In the genomic region with DNA sequence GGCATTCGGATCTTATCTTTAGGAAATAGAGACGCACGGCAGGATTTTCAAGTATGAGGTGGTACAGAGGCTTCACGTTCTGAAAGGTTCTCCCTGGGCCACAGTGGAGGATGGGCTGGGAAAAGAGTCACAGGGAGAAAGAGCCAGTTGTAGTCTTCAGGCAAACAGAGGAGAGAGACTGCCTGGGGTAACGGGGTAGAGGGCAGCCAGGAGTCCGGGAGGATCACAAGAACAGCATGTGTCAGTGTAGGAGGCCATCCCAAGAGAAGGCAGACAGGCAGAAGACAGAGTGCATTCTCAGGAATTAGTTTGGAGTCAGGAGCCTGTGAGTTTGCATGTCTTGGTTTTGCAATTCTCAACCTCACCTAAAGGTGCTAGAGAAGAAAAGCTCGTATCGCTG, we compare ENCODE assay signal across 16 mouse cellular contexts.
"Had no signal": no experiment of that assay in that cellular context is flagged by ENCODE, and none has a peak within 500 bp of the region (broad histone marks: within the 10 kb centered on the region; RNA-seq: fewer than 3 reads in every experiment).

No protein-coding gene starts in this region.

- H3K27me3 ChIP-seq: liver, embryonic 15.5 days; lung, embryonic 15.5 days; megakaryocyte, embryonic 14.5 days had no signal

- DNase-seq: kidney, adult 18-20 months; layer of hippocampus, postnatal 36 days; lung, adult 18-20 months; lung, postnatal 10 days; lung, postnatal 36 days; midbrain, embryonic 14.5 days; thymus, adult 2 months; thymus, postnatal 14 days; thymus, postnatal 4 days had no signal

- H3K27ac ChIP-seq: left cerebral cortex, adult 2 months; liver, embryonic 15.5 days; lung, embryonic 15.5 days; midbrain, embryonic 10.5 days; stomach, postnatal 0 days had no signal

- H3K4me3 ChIP-seq: left cerebral cortex, adult 2 months; liver, embryonic 15.5 days; lung, embryonic 15.5 days; megakaryocyte, embryonic 14.5 days; midbrain, embryonic 10.5 days had no signal

- H3K9me3 ChIP-seq: liver, embryonic 15.5 days; lung, embryonic 15.5 days had no signal

- H3K36me3 ChIP-seq: liver, embryonic 15.5 days; lung, embryonic 15.5 days; midbrain, embryonic 10.5 days had no signal

- H3K9ac ChIP-seq: liver, embryonic 15.5 days; lung, embryonic 15.5 days had no signal

- H3K4me2 ChIP-seq: liver, embryonic 11.5 days; liver, embryonic 15.5 days; lung, embryonic 15.5 days had no signal

- H3K4me1 ChIP-seq: midbrain, embryonic 10.5 days had no signal
